Mouse (Mus musculus) layer of hippocampus, adult 11-12 months (tissue): ENCODE measurements around the gene Gm15737.

Experiments
- DNase-seq: peaks from one replicate; pipeline ENCODE4 v3.0.0; 2022; ENCODE audit warnings: low spot score

Gm15737 gene

GRCm38 (mm10) chr6:92869089-92869581, at the start of gene Gm15737:
Gene Gm15737 (plus strand): TSS chr6:92869357.
- DNase-seq, result peak; percentile 30

GRCm38 (mm10) chr6:92821606-92822005, 47.6 kb upstream of the Gm15737 start:
- no peak for DNase-seq

GRCm38 (mm10) chr6:92822006-92822405, 47.2 kb upstream of the Gm15737 start:
- no peak for DNase-seq

- DNase-seq, result no peak
Observed at GRCm38 (mm10) chr6:92823991-92824390, 45.2 kb upstream of the Gm15737 start.

- no peak for DNase-seq
Observed at GRCm38 (mm10) chr6:92826561-92826960, 42.6 kb upstream of the Gm15737 start.

- no peak for DNase-seq
Observed at GRCm38 (mm10) chr6:92827360-92827759, 41.8 kb upstream of the Gm15737 start.

- DNase-seq, result no peak
Observed at GRCm38 (mm10) chr6:92829148-92829547, 40.0 kb upstream of the Gm15737 start.

- no peak for DNase-seq
Observed at GRCm38 (mm10) chr6:92831106-92831505, 38.1 kb upstream of the Gm15737 start.

- DNase-seq, result no peak
Observed at GRCm38 (mm10) chr6:92842000-92842399, 27.2 kb upstream of the Gm15737 start.

GRCm38 (mm10) chr6:92843474-92843873, 25.7 kb upstream of the Gm15737 start:
- no peak for DNase-seq

GRCm38 (mm10) chr6:92845898-92846297, 23.3 kb upstream of the Gm15737 start:
- DNase-seq, result no peak

GRCm38 (mm10) chr6:92846614-92847013, 22.5 kb upstream of the Gm15737 start:
- DNase-seq, result no peak

- DNase-seq, result no peak
Observed at GRCm38 (mm10) chr6:92849208-92849607, 19.9 kb upstream of the Gm15737 start.

GRCm38 (mm10) chr6:92850250-92850649, 18.9 kb upstream of the Gm15737 start:
- DNase-seq, result peak; percentile 69

GRCm38 (mm10) chr6:92854873-92855272, 14.3 kb upstream of the Gm15737 start:
- DNase-seq, result no peak

- no peak for DNase-seq
Observed at GRCm38 (mm10) chr6:92857761-92858160, 11.4 kb upstream of the Gm15737 start.

- DNase-seq, result no peak
Observed at GRCm38 (mm10) chr6:92858721-92859510, 10.2 kb upstream of the Gm15737 start.

GRCm38 (mm10) chr6:92860285-92860912, 8.8 kb upstream of the Gm15737 start:
- no peak for DNase-seq

- no peak for DNase-seq
Observed at GRCm38 (mm10) chr6:92862599-92862998, 6.6 kb upstream of the Gm15737 start.

GRCm38 (mm10) chr6:92869582-92870219, 544 bp downstream of the Gm15737 start:
- no peak for DNase-seq

- DNase-seq, result no peak
Observed at GRCm38 (mm10) chr6:92871813-92872212, 2.7 kb downstream of the Gm15737 start.

- DNase-seq, result no peak
Observed at GRCm38 (mm10) chr6:92872766-92873165, 3.6 kb downstream of the Gm15737 start.

- DNase-seq, result no peak
Observed at GRCm38 (mm10) chr6:92874854-92875253, 5.7 kb downstream of the Gm15737 start.
